Mouse (Mus musculus) bone marrow macrophage, adult 2 months (primary cell): Measurements from ENCODE around the gene Sesn1.

Experiments used
- CTCF ChIP-seq: IDR thresholded peaks from 2 replicates; pipeline ENCODE4 v1.5.1; 2012; ENCODE audit warnings: low read depth, mild to moderate bottlenecking, low read length, moderate library complexity
- POLR2A ChIP-seq: IDR thresholded peaks from 2 replicates; pipeline ENCODE4 v1.6.1; 2012; ENCODE audit warnings: mild to moderate bottlenecking, low read depth, low read length, borderline replicate concordance

- no peak for TF ChIP-seq CTCF
- TF ChIP-seq POLR2A, result no peak
Measured at GRCm38 (mm10) chr10:41870101-41870500, 60.4 kb downstream of the Sesn1 start.
